Mouse (Mus musculus) hindlimb bud, embryonic 11.5 days (tissue): ENCODE measurements around the gene Ttll13.

Experiments used
- DNase-seq: peaks from one replicate; pipeline ENCODE4 v3.0.0-alpha.2; 2012; ENCODE audit warnings: low read depth, low spot score; ENCODE audit errors: extremely low spot score

Gene Ttll13

GRCm38 (mm10) chr7:80246148-80246721 is at the start of gene Ttll13:
Ttll13 (plus strand) TSS chr7:80246376.
- peak; percentile 85 for DNase-seq

GRCm38 (mm10) chr7:80197371-80197770 is 48.8 kb upstream of the Ttll13 start:
- no peak for DNase-seq

- no peak for DNase-seq
Measured at GRCm38 (mm10) chr7:80197941-80198778, 48.0 kb upstream of the Ttll13 start.

GRCm38 (mm10) chr7:80198863-80199262 is 47.3 kb upstream of the Ttll13 start:
- DNase-seq: no peak

- DNase-seq: no peak
Measured at GRCm38 (mm10) chr7:80199286-80199685, 46.9 kb upstream of the Ttll13 start.

GRCm38 (mm10) chr7:80199851-80200587 is 46.2 kb upstream of the Ttll13 start:
- no peak for DNase-seq

- no peak for DNase-seq
Measured at GRCm38 (mm10) chr7:80200588-80200945, 45.6 kb upstream of the Ttll13 start.

GRCm38 (mm10) chr7:80200963-80201539 is 45.1 kb upstream of the Ttll13 start:
- no peak for DNase-seq

GRCm38 (mm10) chr7:80201888-80202540 is 44.2 kb upstream of the Ttll13 start:
- no peak for DNase-seq

- DNase-seq: no peak
Measured at GRCm38 (mm10) chr7:80202961-80203360, 43.2 kb upstream of the Ttll13 start.

- DNase-seq: no peak
Measured at GRCm38 (mm10) chr7:80203638-80204096, 42.5 kb upstream of the Ttll13 start.

- no peak for DNase-seq
Measured at GRCm38 (mm10) chr7:80204362-80204761, 41.8 kb upstream of the Ttll13 start.

- no peak for DNase-seq
Measured at GRCm38 (mm10) chr7:80204961-80205360, 41.2 kb upstream of the Ttll13 start.

GRCm38 (mm10) chr7:80205705-80206589 is 40.2 kb upstream of the Ttll13 start:
- DNase-seq: no peak

GRCm38 (mm10) chr7:80207314-80207731 is 38.9 kb upstream of the Ttll13 start:
- no peak for DNase-seq

GRCm38 (mm10) chr7:80208026-80208642 is 38.0 kb upstream of the Ttll13 start:
- DNase-seq: no peak

- no peak for DNase-seq
Measured at GRCm38 (mm10) chr7:80208738-80209430, 37.3 kb upstream of the Ttll13 start.

- no peak for DNase-seq
Measured at GRCm38 (mm10) chr7:80209669-80210068, 36.5 kb upstream of the Ttll13 start.

- DNase-seq: no peak
Measured at GRCm38 (mm10) chr7:80210982-80211381, 35.2 kb upstream of the Ttll13 start.
